Mouse (Mus musculus) hindlimb bud, embryonic 11.5 days (tissue): ENCODE results near the gene Catsper4.
"Not testable (repeated sequence)": the region's sequence is repeated elsewhere in the genome, so short reads cannot be mapped to it uniquely, and the experiment has no call there.

Source experiments
- DNase-seq: peaks from one replicate; pipeline ENCODE4 v3.0.0-alpha.2; 2012; ENCODE audit warnings: low read depth, low spot score; ENCODE audit errors: extremely low spot score

Catsper4 gene

GRCm38 (mm10) chr4:134227194-134227593 lies at the start of gene Catsper4:
Gene Catsper4, minus strand, starts transcription at chr4:134227383.
- DNase-seq: no peak

- DNase-seq: no peak
These were observed 46.5 kb upstream of the Catsper4 start for GRCm38 (mm10) chr4:134273417-134274345.

- DNase-seq: no peak
These were observed 45.7 kb upstream of the Catsper4 start for GRCm38 (mm10) chr4:134272731-134273416.

- DNase-seq: no peak
These were observed 44.8 kb upstream of the Catsper4 start for GRCm38 (mm10) chr4:134271979-134272378.

GRCm38 (mm10) chr4:134269622-134270021 lies 42.4 kb upstream of the Catsper4 start:
- DNase-seq: not testable (repeated sequence)

GRCm38 (mm10) chr4:134268102-134268655 lies 41.0 kb upstream of the Catsper4 start:
- no peak for DNase-seq

GRCm38 (mm10) chr4:134265860-134266585 lies 38.8 kb upstream of the Catsper4 start:
- no peak for DNase-seq

- no peak for DNase-seq
These were observed 36.0 kb upstream of the Catsper4 start for GRCm38 (mm10) chr4:134263191-134263590.

- no peak for DNase-seq
These were observed 31.2 kb upstream of the Catsper4 start for GRCm38 (mm10) chr4:134258354-134258753.

- DNase-seq: no peak
These were observed 30.2 kb upstream of the Catsper4 start for GRCm38 (mm10) chr4:134257198-134258009.

GRCm38 (mm10) chr4:134256407-134257197 lies 29.4 kb upstream of the Catsper4 start:
- DNase-seq: no peak

GRCm38 (mm10) chr4:134255854-134256253 lies 28.7 kb upstream of the Catsper4 start:
- no peak for DNase-seq

GRCm38 (mm10) chr4:134254835-134255234 lies 27.7 kb upstream of the Catsper4 start:
- DNase-seq: no peak

GRCm38 (mm10) chr4:134253722-134254324 lies 26.6 kb upstream of the Catsper4 start, which contains the start of gene Grrp1:
Gene Grrp1, minus strand, starts transcription at chr4:134254106.
- DNase-seq: no peak

GRCm38 (mm10) chr4:134252911-134253721 lies 25.9 kb upstream of the Catsper4 start:
- no peak for DNase-seq

GRCm38 (mm10) chr4:134252131-134252910 lies 25.1 kb upstream of the Catsper4 start:
- DNase-seq: no peak
